Mouse (Mus musculus) liver, embryonic 13.5 days (tissue): Measurements from ENCODE around the gene Btbd11. TPM values are rescaled to one million over a fixed set of nuclear protein-coding genes. Genes with fewer than 3 reads are reported as not detected.

Experiments
- ATAC-seq: fragments of 200-750 bp; cut with Nextera tagmentation; 2 replicates; pipeline ENCODE4 v1.8.0; 2017; ENCODE audit warnings: low read depth, mild to moderate bottlenecking, moderate number of reproducible peaks, moderate library complexity
- DNase-seq: peaks from one replicate; pipeline ENCODE4 v3.0.0; 2022
- H3K27ac ChIP-seq: fragments of 300-500 bp; sonication (generic); 2 replicates; pipeline ENCODE4 v1.5.1; 2015; ENCODE audit warnings: moderate library complexity, mild to moderate bottlenecking, inconsistent platforms
- H3K27me3 ChIP-seq: fragments of 300-500 bp; sonication (generic); 2 replicates; pipeline ENCODE4 v1.6.1; 2015; ENCODE audit warnings: mild to moderate bottlenecking, inconsistent platforms
- H3K36me3 ChIP-seq: fragments of 300-500 bp; sonication (generic); 2 replicates; pipeline ENCODE4 v1.6.1; 2015; ENCODE audit warnings: mild to moderate bottlenecking, inconsistent platforms
- H3K4me1 ChIP-seq: fragments of 300-500 bp; sonication (generic); replicated peaks from 2 replicates; pipeline ENCODE4 v1.6.1; 2015; ENCODE audit warnings: inconsistent platforms
- H3K4me2 ChIP-seq: fragments of 300-500 bp; sonication (generic); 2 replicates; pipeline ENCODE4 v1.6.1; 2015; ENCODE audit warnings: inconsistent platforms, mild to moderate bottlenecking, moderate library complexity
- H3K4me3 ChIP-seq: fragments of 300-500 bp; sonication (generic); replicated peaks from 2 replicates; pipeline ENCODE4 v1.5.1; 2015; ENCODE audit warnings: mild to moderate bottlenecking, inconsistent platforms
- H3K9ac ChIP-seq: fragments of 300-500 bp; sonication (generic); 2 replicates; pipeline ENCODE4 v1.6.1; 2015; ENCODE audit warnings: mild to moderate bottlenecking, inconsistent platforms
- H3K9me3 ChIP-seq: fragments of 300-500 bp; sonication (generic); replicated peaks from 2 replicates; pipeline ENCODE4 v1.6.1; 2016; ENCODE audit warnings: inconsistent platforms
- WGBS: fragments of 180-500 bp; shearing (Covaris S2); methylation state at CpG from one replicate; pipeline ENCODE4 v1.1.7; 2015; ENCODE audit not compliant: insufficient replicate concordance; 5-methylcytosine and 5-hydroxymethylcytosine counted together
- polyA plus RNA-seq: library from polyadenylated mRNA; unstranded; fragments of >200 nt; fragmentation: Nextera tagmentation; extraction: Ambion mirVana; gene quantifications from 2 replicates; pipeline ENCODE4 v1.2.1, GENCODE M21; 2015

Btbd11 gene
- polyA plus RNA-seq, 1 experiment from 2014 or later: 0.20 TPM

DNA sequence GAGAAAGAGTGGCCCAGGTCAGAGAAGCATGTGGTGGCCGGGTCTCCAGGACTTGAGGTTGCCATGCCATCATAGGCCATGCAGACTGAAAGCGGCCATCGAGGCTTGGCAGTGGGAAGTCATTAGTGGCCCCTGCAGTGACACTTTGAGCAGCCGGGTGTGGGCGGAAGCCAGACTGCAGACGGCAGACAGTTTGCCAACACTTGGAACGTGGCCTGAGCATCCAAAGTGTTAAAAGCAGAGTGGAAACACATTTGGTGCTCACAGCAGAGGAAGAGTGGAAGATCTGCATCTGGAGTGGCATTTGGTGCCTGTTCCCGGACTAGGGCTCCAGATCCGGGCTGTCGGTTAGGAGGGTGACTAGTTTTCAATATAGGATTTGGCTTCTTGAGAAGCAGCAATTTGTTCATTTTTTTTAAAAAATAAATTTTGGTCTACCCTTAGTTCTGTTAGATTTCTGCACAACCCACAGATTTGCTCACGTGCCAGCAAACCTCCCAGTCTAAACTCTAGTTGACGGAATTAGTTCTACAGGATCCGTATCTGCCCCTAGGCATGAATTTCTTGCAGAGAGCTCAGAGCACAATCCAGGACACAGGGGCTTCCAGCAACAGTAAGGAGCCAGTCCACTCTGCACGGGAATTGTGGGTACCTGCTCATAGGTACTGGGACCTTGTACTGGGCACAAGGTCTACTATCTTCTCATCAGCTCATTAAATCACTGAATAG lies 222.1 kb downstream of the Btbd11 start:
- Histone ChIP-seq H3K4me3 (no peak overlapping the region), H3K4me1 (no peaks in the 10 kb centered on the region), H3K36me3 (no peaks in the 10 kb centered on the region), H3K9me3 (no peaks in the 10 kb centered on the region), H3K4me2 (no peak overlapping the region), H3K27me3 (no peaks in the 10 kb centered on the region), H3K27ac (no peak overlapping the region), H3K9ac (no peak overlapping the region)
- DNase-seq (no peak), ATAC-seq (no peak)
- 66% methylated on average over 14 of the region's 14 CpGs for WGBS

DNA sequence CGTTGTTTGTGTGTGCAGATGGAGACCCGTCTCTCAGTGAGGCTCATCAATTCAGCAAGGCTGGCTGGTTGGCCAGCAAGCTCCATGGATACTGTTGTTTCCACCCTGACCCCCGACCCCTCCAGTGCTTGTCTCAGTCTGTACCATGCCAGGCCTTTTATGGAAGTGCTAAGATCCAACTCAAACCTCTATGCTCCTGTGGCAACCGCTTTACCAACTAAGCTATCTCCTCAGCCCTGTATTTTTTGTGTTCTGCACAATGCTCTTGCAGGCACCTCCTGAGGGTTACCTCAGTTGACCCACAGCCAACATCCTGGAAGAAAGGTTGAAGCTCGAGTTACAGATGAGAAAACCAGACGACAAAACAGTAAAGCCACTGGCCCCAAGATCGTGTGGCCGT lies 230.5 kb downstream of the Btbd11 start:
- DNase-seq (no peak), ATAC-seq (no peak)
- no peak overlapping the region for H3K4me3 ChIP-seq
- H3K27ac ChIP-seq: no peak overlapping the region
- H3K4me1 ChIP-seq: no peaks in the 10 kb centered on the region
- no peak overlapping the region for H3K9ac ChIP-seq
- no peaks in the 10 kb centered on the region for H3K9me3 ChIP-seq
- H3K27me3 ChIP-seq: no peaks in the 10 kb centered on the region
- no peaks in the 10 kb centered on the region for H3K36me3 ChIP-seq
- WGBS: 52% methylated on average over 8 of the region's 8 CpGs
- H3K4me2 ChIP-seq: no peak overlapping the region

DNA sequence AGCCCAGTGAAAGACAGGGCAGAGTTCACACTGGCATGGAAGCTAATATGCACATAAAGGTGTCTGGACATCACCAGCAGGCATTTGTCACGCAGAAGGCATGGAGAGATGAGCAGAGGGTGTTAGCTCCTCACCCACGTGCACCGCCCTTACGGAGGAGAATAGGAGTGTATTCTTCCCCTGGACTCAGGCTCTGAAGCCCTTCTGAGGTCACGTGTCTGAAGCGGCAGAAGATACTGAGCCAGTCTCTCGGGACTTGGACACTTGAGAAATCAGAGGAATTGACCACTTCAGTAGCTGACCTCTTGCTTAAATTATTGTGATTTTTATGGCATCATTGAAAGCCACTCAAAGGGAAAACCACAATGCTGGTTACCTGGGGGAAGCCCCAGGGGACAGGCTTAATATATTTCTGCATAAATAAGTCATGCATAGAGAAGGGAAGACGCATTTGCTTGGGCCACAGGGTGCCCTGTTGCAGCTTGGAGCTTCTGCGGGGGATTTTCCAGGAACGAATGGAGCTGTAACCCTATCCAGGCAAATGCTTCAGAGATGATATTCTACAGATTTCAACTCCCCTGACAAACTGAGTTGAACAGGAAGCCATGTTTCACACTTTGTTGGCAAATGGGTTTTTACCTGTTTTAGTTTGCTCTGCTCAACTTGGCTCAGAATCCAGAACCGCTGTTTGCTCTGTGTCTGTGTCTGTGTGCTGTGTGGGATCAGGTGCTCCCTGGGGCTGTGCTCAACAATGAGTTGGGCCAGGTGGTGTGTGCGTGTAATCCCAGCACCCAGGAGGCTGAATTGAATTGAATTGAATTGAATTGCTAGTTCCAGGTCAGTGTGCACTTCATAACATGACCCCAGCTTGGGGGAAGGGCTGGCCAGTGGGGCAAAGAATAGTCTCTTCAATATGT lies 231.1 kb downstream of the Btbd11 start:
- H3K27me3 ChIP-seq: no peaks in the 10 kb centered on the region
- ATAC-seq (no peak), DNase-seq (no peak)
- H3K4me1 ChIP-seq: no peaks in the 10 kb centered on the region
- H3K9ac ChIP-seq: no peak overlapping the region
- H3K4me3 ChIP-seq: no peak overlapping the region
- H3K36me3 ChIP-seq: no peaks in the 10 kb centered on the region
- H3K27ac ChIP-seq: no peak overlapping the region
- no peaks in the 10 kb centered on the region for H3K9me3 ChIP-seq
- WGBS: 67% methylated on average over 12 of the region's 12 CpGs
- no peak overlapping the region for H3K4me2 ChIP-seq

DNA sequence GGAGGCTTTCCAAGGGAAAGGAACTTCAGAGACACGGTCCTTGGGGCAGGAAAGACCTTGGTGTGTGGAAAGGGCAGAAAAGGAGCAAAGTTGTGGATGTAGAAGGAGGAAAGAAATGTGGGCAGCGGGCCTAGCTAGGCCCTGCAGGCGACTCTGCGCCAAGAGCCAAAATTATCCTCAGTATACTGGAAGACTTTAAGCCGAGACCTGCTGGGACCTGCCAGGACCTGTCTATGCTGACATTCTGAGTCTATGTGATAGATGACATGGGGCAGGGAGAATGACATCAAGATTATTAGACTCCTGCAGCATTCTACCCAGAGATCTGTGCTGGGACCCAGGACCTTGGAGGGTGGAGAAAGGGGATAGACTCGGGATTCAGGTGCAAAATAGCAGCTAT lies 234.5 kb downstream of the Btbd11 start:
- Histone ChIP-seq H3K4me1 (no peaks in the 10 kb centered on the region), H3K4me3 (no peak overlapping the region), H3K9ac (no peak overlapping the region), H3K4me2 (no peak overlapping the region), H3K27me3 (no peaks in the 10 kb centered on the region), H3K9me3 (no peaks in the 10 kb centered on the region), H3K27ac (no peak overlapping the region), H3K36me3 (no peaks in the 10 kb centered on the region)
- DNase-seq (no peak), ATAC-seq (no peak)
- 64% methylated on average over 6 of the region's 6 CpGs for WGBS

DNA sequence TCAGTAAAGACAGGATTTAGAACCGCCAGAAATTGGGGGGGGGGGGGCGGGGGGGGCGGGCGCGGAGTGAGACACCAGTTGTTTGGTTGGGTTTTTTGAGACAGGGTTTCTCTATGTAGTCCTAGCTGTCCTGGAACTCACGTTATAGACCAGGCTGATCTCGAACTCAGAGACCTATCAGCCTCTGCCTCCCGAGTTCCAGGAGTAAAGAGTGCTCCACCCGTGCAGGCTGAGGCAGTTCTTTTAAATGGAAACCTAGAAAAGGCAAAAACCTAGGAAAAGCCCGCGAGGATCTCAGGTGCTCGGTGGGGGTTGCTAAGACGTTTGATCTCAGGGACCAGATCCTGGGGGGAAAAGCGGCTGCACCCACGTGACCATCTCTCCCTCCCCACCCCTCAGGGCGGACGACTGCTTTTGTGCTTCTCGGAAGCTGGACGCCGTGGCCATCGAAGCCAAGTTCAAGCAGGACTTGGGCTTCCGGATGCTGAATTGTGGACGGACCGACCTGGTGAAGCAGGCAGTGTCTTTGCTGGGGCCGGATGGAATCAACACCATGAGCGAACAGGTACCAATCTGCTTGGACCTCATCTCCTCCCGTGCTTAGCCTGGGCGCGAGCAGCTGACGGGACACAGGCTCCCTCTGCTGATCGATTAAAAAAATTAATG lies 238.0 kb downstream of the Btbd11 start:
- H3K4me1 ChIP-seq: no peaks in the 10 kb centered on the region
- WGBS: 5% methylated on average over 31 of the region's 31 CpGs
- no peak overlapping the region for H3K27ac ChIP-seq
- no peaks in the 10 kb centered on the region for H3K27me3 ChIP-seq
- no peak for DNase-seq
- ATAC-seq: no peak
- no peaks in the 10 kb centered on the region for H3K9me3 ChIP-seq
- peak overlapping the region; percentile 62 for H3K4me2 ChIP-seq
- H3K9ac ChIP-seq: no peak overlapping the region; the same call in 1 of the 2 replicates
- H3K4me3 ChIP-seq: peak overlapping the region; percentile 38
- H3K36me3 ChIP-seq: no peaks in the 10 kb centered on the region

DNA sequence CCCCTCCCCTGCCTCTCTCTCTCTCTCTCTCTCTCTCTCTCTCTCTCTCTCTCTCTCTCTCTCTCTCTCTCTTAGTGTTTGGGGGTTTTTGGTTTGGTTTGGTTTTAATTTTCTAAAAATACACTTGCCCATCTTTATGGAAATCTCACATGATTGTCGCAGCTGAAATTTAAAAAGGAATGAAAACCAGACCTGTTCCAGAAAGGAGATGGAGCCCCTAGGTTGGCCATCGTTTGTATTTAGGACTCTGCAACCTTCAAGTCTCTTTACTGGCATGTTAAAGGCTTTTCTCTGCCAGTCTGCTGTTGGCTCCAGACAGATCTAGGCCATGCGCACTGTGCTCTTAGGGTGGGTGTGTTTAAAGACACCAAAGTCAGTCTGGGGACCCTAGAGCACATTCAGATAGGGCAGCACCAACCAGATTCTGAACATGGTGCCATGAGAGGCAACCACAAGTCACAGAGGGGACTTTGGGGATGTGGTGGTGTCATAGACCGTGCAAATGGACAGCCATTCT lies 238.6 kb downstream of the Btbd11 start:
- Histone ChIP-seq H3K27me3 (no peaks in the 10 kb centered on the region), H3K4me1 (no peaks in the 10 kb centered on the region), H3K9me3 (no peaks in the 10 kb centered on the region), H3K27ac (no peak overlapping the region), H3K4me2 (no peak overlapping the region; the same call in 1 of the 2 replicates), H3K36me3 (no peaks in the 10 kb centered on the region), H3K9ac (no peak overlapping the region), H3K4me3 (no peak overlapping the region)
- DNase-seq (no peak), ATAC-seq (no peak)
- 43% methylated on average over 4 of the region's 4 CpGs for WGBS

DNA sequence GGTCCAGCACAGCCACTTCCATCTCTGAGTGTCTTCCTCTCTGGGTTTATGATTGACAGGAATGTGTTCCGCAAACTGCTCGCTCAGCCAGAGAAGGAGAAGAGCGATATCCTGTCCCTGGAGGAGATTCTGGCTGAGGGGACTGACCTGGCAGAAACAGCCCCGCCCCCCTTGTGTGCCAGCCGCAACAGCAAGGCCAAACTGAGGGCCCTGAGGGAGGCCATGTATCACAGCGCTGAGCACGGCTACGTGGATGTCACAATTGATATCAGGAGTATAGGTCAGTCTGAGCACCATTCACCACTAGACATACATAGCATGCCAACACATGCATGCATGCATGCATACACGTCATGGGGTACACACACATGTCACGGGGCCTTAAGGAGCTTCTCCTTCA lies 245.4 kb downstream of the Btbd11 start:
- WGBS: 62% methylated on average over 10 of the region's 10 CpGs
- ATAC-seq (no peak), DNase-seq (no peak)
- H3K36me3 ChIP-seq: no peaks in the 10 kb centered on the region
- no peak overlapping the region for H3K9ac ChIP-seq
- no peak overlapping the region for H3K4me2 ChIP-seq
- no peak overlapping the region for H3K27ac ChIP-seq
- no peak overlapping the region for H3K4me3 ChIP-seq
- H3K27me3 ChIP-seq: no peaks in the 10 kb centered on the region
- H3K9me3 ChIP-seq: no peaks in the 10 kb centered on the region
- H3K4me1 ChIP-seq: no peaks in the 10 kb centered on the region

DNA sequence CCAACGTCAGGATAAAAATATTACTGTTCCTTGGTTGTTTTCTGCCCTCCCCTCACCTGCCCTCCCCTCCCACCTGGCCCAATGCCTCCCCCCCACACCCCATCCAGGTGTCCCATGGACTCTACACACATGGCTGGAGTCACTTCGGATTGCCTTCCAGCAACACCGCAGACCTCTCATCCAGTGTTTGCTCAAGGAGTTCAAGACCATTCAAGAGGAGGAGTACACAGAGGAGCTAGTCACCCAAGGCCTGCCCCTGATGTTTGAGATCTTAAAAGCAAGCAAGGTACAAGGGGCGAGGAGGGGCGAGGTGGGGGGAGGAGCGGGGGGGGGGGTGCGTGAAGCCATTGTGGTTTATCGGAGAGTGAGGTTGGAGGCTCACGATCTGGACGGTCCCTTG lies 247.0 kb downstream of the Btbd11 start:
- ATAC-seq (no peak), DNase-seq (no peak)
- Histone ChIP-seq H3K9ac (no peak overlapping the region), H3K4me3 (no peak overlapping the region), H3K4me1 (no peaks in the 10 kb centered on the region), H3K4me2 (no peak overlapping the region), H3K27me3 (no peaks in the 10 kb centered on the region), H3K27ac (no peak overlapping the region), H3K36me3 (no peaks in the 10 kb centered on the region), H3K9me3 (no peaks in the 10 kb centered on the region)
- 79% methylated on average over 10 of the region's 10 CpGs for WGBS

DNA sequence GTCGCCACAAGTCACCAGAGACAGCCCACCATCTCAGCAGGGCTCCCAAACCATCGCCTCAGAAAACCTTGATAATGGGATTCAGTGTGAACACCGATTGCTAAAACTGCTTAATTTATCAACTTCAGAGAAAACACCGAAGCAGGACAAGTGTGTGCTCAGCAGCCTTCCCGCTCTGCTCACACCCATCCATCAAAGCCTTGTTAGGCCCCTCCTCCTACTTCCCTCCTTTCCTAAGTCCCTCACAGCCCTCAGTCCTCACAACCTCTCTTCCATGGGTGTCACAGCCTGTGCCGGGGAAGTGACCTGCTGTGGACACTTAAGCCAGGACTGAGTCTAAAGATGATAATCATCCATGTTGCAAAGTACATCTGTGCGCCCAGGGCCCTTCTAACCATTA lies 251.0 kb downstream of the Btbd11 start:
- H3K27me3 ChIP-seq: no peaks in the 10 kb centered on the region
- ATAC-seq: no peak

DNA sequence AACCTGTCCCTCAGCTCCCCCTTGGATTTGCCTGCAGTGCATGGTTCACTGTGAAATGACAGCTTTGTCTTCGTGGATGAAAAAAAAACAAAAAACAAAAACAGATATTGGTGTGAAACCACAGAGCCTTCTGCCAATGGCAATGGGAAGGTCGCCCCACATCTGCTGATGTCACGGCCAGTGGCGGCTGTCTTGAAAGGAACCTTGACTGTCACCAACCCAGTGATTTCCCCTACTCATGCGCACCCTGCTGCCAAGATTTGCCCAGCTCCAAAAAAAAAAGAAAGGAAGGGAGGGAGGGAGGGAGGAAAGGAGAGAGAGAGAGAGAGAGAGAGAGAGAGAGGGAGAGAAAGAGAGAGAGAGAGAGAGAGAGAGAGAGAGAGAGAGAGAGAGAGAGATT lies 251.5 kb downstream of the Btbd11 start:
- Histone ChIP-seq H3K4me2 (no peak overlapping the region), H3K27me3 (no peaks in the 10 kb centered on the region), H3K9ac (no peak overlapping the region), H3K27ac (no peak overlapping the region), H3K9me3 (no peaks in the 10 kb centered on the region), H3K4me3 (no peak overlapping the region), H3K4me1 (no peaks in the 10 kb centered on the region), H3K36me3 (no peaks in the 10 kb centered on the region)
- 50% methylated on average over 5 of the region's 5 CpGs for WGBS
- ATAC-seq: no peak
- no peak for DNase-seq

More for the DNA sequence above, 251.0 kb downstream of the Btbd11 start:
- Histone ChIP-seq H3K4me1 (no peaks in the 10 kb centered on the region), H3K9me3 (no peaks in the 10 kb centered on the region), H3K27ac (no peak overlapping the region), H3K9ac (no peak overlapping the region), H3K4me2 (no peak overlapping the region), H3K4me3 (no peak overlapping the region), H3K36me3 (no peaks in the 10 kb centered on the region)
- WGBS: 25% methylated on average over 7 of the region's 7 CpGs
- no peak for DNase-seq

DNA sequence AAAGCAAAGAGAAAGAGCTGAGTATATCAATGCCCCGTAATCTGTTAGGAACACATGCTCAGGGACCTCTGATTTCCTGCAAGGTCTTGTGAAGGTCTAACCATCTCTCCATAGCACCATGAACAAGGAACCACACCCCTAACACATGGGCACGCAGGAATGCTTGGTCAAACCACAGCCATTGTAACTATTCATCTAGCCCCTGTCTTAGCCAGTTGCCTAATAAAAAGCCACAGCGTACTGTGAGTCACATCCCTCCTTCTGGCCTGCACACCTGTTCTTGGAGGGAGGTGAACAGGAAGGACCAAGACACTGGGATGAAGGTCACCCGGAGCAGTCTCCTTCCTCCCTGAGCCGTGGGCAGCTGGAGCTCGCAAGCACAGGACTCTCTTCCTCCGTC lies 253.0 kb downstream of the Btbd11 start:
- DNase-seq (no peak), ATAC-seq (no peak)
- Histone ChIP-seq H3K4me3 (no peak overlapping the region), H3K9ac (no peak overlapping the region), H3K4me2 (no peak overlapping the region), H3K9me3 (no peaks in the 10 kb centered on the region), H3K27me3 (no peaks in the 10 kb centered on the region), H3K4me1 (no peaks in the 10 kb centered on the region), H3K27ac (no peak overlapping the region), H3K36me3 (no peaks in the 10 kb centered on the region)
- WGBS: 59% methylated on average over 7 of the region's 7 CpGs
